8 mouse cellular contexts compared by ENCODE assay signal in the genomic region with DNA sequence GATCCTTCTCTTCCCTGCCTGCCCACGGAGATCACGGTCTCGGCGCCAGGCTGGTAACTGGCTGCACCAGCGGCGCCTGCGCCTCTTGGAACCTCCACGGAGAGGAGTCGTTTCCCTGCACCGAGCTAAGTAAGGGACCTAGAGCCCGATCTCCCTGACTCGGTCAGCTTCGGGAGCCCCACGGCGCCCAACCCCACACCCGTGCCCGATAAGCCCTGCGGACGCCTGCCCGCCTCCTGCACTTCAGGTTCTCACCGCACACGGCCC. TPM values are rescaled to one million over a fixed set of nuclear protein-coding genes. Genes with fewer than 3 reads are reported as not detected.
DNase-seq lines count a peak whose midpoint lies in the region; ATAC-seq and TF ChIP-seq lines count a peak whose summit lies in the region.

No protein-coding gene starts in this region.

- H3K4me2 ChIP-seq in heart, embryonic 11.5 days, result peak overlapping the region; percentile 85
- H3K4me2 ChIP-seq in forebrain, embryonic 13.5 days, result peak overlapping the region; percentile 89
- H3K4me2 ChIP-seq in liver, embryonic 15.5 days, result peak overlapping the region; percentile 100

- H3K27ac ChIP-seq in heart, embryonic 11.5 days (ENCODE audit: low read depth, low read length), result peak overlapping the region; percentile 84
- peak overlapping the region; percentile 80 for H3K27ac ChIP-seq in forebrain, embryonic 13.5 days
- H3K27ac ChIP-seq in liver, embryonic 15.5 days (replicated peaks), result peak overlapping the region; percentile 98

- no peak; the same call in 1 of the 2 replicates for ATAC-seq in heart, embryonic 11.5 days (replicated peaks; ENCODE audit: insufficient number of reproducible peaks, low FRiP score, low TSS enrichment)
- ATAC-seq in forebrain, embryonic 13.5 days, result no peak
- ATAC-seq in liver, embryonic 15.5 days (ENCODE audit: insufficient read depth), result peak; percentile 36

- H3K27me3 ChIP-seq in heart, embryonic 11.5 days (ENCODE audit: control insufficient read depth, insufficient read depth, low read length), result no peaks in the 10 kb centered on the region
- no peaks in the 10 kb centered on the region for H3K27me3 ChIP-seq in E14TG2a.4 (ENCODE audit: insufficient read depth, low read length)
- no peaks in the 10 kb centered on the region for H3K27me3 ChIP-seq in forebrain, embryonic 13.5 days
- peaks cover 10% of the 10 kb centered on the region for H3K27me3 ChIP-seq in liver, embryonic 15.5 days

- DNase-seq in heart, adult 8-10 months (ENCODE audit: low spot score), result no peak
- DNase-seq in right cerebral cortex, postnatal 10 days (ENCODE audit: low spot score in 2 of 2), result no peak
- DNase-seq in adrenal gland, adult (ENCODE audit: inconsistent age in 2 of 2, low spot score in 1 of 2), result no peak
- DNase-seq in right cerebral cortex, postnatal 4 days, result no peak

- TF ChIP-seq CTCF in E14TG2a.4 (conservative IDR thresholded peaks at IDR 0.05; ENCODE audit: low read length), result no peak

- H3K36me3 ChIP-seq in heart, embryonic 11.5 days (ENCODE audit: control insufficient read depth, insufficient read depth, low read length), result peaks cover 3% of the 10 kb centered on the region; the same call in 1 of the 2 replicates
- H3K36me3 ChIP-seq in E14TG2a.4 (ENCODE audit: insufficient read depth, low read length), result peaks cover 29% of the 10 kb centered on the region
- peaks cover 65% of the 10 kb centered on the region for H3K36me3 ChIP-seq in forebrain, embryonic 13.5 days (ENCODE audit: poor library complexity, severe bottlenecking)
- H3K36me3 ChIP-seq in liver, embryonic 15.5 days (replicated peaks), result peaks cover 39% of the 10 kb centered on the region

- peaks cover 12% of the 10 kb centered on the region for H3K4me1 ChIP-seq in heart, embryonic 11.5 days (ENCODE audit: control insufficient read depth, insufficient read depth, low read length)
- H3K4me1 ChIP-seq in E14TG2a.4 (replicated peaks; ENCODE audit: low read depth, low read length), result peaks cover 64% of the 10 kb centered on the region
- peaks cover 27% of the 10 kb centered on the region for H3K4me1 ChIP-seq in forebrain, embryonic 13.5 days
- H3K4me1 ChIP-seq in liver, embryonic 15.5 days (replicated peaks), result peaks cover 50% of the 10 kb centered on the region

- WGBS in heart, embryonic 11.5 days (ENCODE audit: insufficient replicate concordance), result under 1% methylated on average over 22 of the region's 22 CpGs
- 0% methylated on average over 22 of the region's 22 CpGs for WGBS in forebrain, embryonic 13.5 days
- WGBS in liver, embryonic 15.5 days (ENCODE audit: insufficient replicate concordance), result under 1% methylated on average over 22 of the region's 22 CpGs

- H3K4me3 ChIP-seq in heart, embryonic 11.5 days (ENCODE audit: low read depth, low read length), result peak overlapping the region; percentile 84
- peak overlapping the region; percentile 98 for H3K4me3 ChIP-seq in E14TG2a.4 (replicated peaks; ENCODE audit: low read length)
- H3K4me3 ChIP-seq in forebrain, embryonic 13.5 days, result peak overlapping the region; percentile 70
- peak overlapping the region; percentile 81 for H3K4me3 ChIP-seq in liver, embryonic 15.5 days (replicated peaks)

- H3K9me3 ChIP-seq in heart, embryonic 11.5 days (replicated peaks; ENCODE audit: control insufficient read depth, low read length), result no peaks in the 10 kb centered on the region
- H3K9me3 ChIP-seq in E14TG2a.4 (ENCODE audit: low read length), result no peaks in the 10 kb centered on the region
- no peaks in the 10 kb centered on the region for H3K9me3 ChIP-seq in forebrain, embryonic 13.5 days (replicated peaks)
- H3K9me3 ChIP-seq in liver, embryonic 15.5 days (replicated peaks), result no peaks in the 10 kb centered on the region

- H3K9ac ChIP-seq in heart, embryonic 11.5 days (ENCODE audit: low read depth, low read length), result peak overlapping the region; percentile 91
- peak overlapping the region; percentile 79 for H3K9ac ChIP-seq in forebrain, embryonic 13.5 days
- peak overlapping the region; percentile 90 for H3K9ac ChIP-seq in liver, embryonic 15.5 days

RNA-seq across cellular contexts. Expression of a gene that starts 0.3 kb away (rescaled TPM):
- polyA plus RNA-seq in heart, embryonic 11.5 days (2014; fragmentation: Nextera tagmentation; extraction: Ambion mirVana), result 16.0 and 18.2 TPM in 2 replicates
- 10 to 100 TPM; 18.8 to 27.6 (median 23.8) TPM for total RNA-seq in heart, adult 8-10 months (2022)
- 32.0 and 32.3 TPM in 2 replicates for polyA plus RNA-seq in forebrain, embryonic 13.5 days (2015; fragmentation: Nextera tagmentation; extraction: Ambion mirVana)
- polyA plus RNA-seq in liver, embryonic 15.5 days (2015; fragmentation: Nextera tagmentation; extraction: Ambion mirVana), result 57.7 and 66.9 TPM in 2 replicates

RNA-seq across cellular contexts. Expression of a gene that starts 33.4 kb away (rescaled TPM):
- 26.4 and 27.2 TPM in 2 replicates for polyA plus RNA-seq in heart, embryonic 11.5 days (2014; fragmentation: Nextera tagmentation; extraction: Ambion mirVana)
- 10 to 100 TPM; 13.7 to 14.8 (median 14.2) TPM for total RNA-seq in heart, adult 8-10 months (2022)
- 355 and 357 TPM in 2 replicates for polyA plus RNA-seq in forebrain, embryonic 13.5 days (2015; fragmentation: Nextera tagmentation; extraction: Ambion mirVana)
- polyA plus RNA-seq in liver, embryonic 15.5 days (2015; fragmentation: Nextera tagmentation; extraction: Ambion mirVana), result 1.7 and 1.8 TPM in 2 replicates

RNA-seq across cellular contexts. Expression of a gene that starts 57.1 kb away (rescaled TPM):
- polyA plus RNA-seq in heart, embryonic 11.5 days (2014; fragmentation: Nextera tagmentation; extraction: Ambion mirVana), result 119 and 138 TPM in 2 replicates
- 1 to 10 TPM; 4.7 to 6.7 (median 5.6) TPM for total RNA-seq in heart, adult 8-10 months (2022)
- 133 and 157 TPM in 2 replicates for polyA plus RNA-seq in forebrain, embryonic 13.5 days (2015; fragmentation: Nextera tagmentation; extraction: Ambion mirVana)
- polyA plus RNA-seq in liver, embryonic 15.5 days (2015; fragmentation: Nextera tagmentation; extraction: Ambion mirVana), result 147 and 155 TPM in 2 replicates

Comparison
In these comparisons a context has a peak if more than half of its experiments do, and no peak if none do; other contexts are left out.
1. RNA of a gene that starts 33.4 kb away (polyA plus RNA-seq): 355 to 357 TPM in forebrain, embryonic 13.5 days; 26.4 to 27.2 TPM in heart, embryonic 11.5 days and 1.7 to 1.8 TPM in liver, embryonic 15.5 days; every median in the first group is over 10 times any median in the second.
2. Peak in every context shown above with its lines, with median percentiles within 50 percentile points of each other: H3K27ac ChIP-seq, H3K4me2 ChIP-seq, H3K4me3 ChIP-seq and H3K9ac ChIP-seq.